Mouse (Mus musculus): Measurements from ENCODE around the gene Spns2.
A peak's percentile ranks its signal among the peaks of the same experiment; 100 is the strongest.
"Not testable (repeated sequence)": the region's sequence is repeated elsewhere in the genome, so short reads cannot be mapped to it uniquely, and the experiment has no call there.

The Spns2 gene

GRCm38 (mm10) chr11:72469217-72469616 is 20.5 kb downstream of the Spns2 start:
- DNase-seq, result no peak

GRCm38 (mm10) chr11:72468525-72468924 is 21.2 kb downstream of the Spns2 start:
- DNase-seq, result no peak

- no peak for DNase-seq
Measured at GRCm38 (mm10) chr11:72466694-72467507, 22.8 kb downstream of the Spns2 start.

DNA sequence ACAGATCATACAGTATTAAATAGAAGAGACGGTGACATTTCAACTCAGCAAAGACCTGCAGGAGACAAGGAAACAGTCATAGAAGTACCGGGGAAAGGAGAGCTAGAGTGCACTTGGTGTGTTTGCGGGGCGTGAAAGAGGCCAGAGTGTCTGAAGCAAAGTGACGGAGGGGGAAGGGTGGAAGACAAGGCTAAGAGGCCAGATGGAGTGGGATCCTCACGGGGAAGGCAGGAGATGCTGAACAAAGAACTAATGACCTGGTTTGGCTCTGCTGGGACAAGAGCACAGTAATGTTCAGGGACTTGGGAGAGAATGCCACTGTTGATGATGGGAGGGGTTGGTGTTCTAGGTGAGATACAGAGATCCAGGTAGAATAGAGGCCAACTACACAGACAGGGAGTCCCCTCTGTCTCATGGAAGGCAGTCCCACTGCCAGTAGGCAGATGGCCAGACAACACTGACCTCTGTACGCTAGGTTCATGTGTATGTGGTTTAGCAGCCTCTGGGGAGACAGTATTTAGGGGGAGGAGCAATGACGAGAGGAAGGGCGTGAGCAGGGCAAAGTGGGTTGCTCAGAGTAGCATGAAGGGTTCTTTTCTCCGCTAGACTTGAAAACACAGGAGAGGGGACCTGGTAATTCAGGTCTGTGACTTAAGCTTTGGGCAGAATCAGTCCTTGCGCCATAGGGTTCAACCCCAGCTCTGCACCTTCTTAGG is 23.6 kb downstream of the Spns2 start:
- no peak for DNase-seq

DNA sequence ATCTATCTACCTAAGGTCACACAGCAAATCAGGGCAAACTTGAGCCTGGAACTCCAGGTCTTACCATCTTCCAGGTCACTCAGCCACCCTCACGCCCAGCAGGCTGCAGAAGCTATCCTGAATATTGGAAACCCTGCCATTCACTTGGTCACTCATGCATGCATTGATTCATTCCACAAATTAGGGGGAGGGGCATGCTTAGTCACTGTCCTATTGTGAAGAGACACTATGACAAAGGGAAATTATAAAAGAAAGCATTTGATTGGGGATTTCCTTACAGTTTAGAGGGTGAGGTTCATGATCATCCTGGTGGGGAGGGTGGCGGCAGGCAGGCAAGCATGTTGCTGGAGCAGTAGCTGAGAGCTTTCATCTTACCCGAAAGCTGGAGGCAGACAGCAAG is 24.9 kb downstream of the Spns2 start:
- no peak for DNase-seq

- DNase-seq, result no peak
Measured at GRCm38 (mm10) chr11:72461500-72461981, 28.2 kb downstream of the Spns2 start.

- DNase-seq, result no peak
Measured at GRCm38 (mm10) chr11:72458502-72458901, 31.2 kb downstream of the Spns2 start.

DNA sequence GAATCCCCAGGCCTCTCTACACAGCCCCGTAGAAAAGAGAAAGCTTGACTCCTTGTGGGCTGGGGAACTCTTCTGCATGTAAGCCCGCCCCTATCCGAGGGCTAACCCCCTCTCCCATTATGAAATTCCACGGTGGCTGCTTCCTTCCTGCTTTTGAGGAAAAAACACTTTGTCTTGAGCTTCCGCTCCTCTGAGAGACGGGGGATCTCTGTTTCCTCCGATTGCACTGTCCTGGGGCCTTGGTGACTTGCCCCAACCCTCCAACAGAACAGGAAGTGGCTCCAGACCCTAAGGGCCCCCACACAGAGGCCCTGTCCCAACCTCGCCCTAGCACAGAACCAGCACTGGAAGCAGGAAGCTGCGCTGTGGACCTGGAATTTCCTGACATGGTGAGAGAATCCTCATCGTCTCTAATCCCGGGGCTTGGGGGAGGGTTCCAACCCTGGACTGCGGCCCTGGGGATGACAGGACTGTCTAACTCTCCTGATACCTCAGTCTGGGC is 31.7 kb downstream of the Spns2 start:
- DNase-seq, result no peak

- DNase-seq, result peak; percentile 18
Measured at GRCm38 (mm10) chr11:72455694-72456093, 34.0 kb downstream of the Spns2 start.

DNA sequence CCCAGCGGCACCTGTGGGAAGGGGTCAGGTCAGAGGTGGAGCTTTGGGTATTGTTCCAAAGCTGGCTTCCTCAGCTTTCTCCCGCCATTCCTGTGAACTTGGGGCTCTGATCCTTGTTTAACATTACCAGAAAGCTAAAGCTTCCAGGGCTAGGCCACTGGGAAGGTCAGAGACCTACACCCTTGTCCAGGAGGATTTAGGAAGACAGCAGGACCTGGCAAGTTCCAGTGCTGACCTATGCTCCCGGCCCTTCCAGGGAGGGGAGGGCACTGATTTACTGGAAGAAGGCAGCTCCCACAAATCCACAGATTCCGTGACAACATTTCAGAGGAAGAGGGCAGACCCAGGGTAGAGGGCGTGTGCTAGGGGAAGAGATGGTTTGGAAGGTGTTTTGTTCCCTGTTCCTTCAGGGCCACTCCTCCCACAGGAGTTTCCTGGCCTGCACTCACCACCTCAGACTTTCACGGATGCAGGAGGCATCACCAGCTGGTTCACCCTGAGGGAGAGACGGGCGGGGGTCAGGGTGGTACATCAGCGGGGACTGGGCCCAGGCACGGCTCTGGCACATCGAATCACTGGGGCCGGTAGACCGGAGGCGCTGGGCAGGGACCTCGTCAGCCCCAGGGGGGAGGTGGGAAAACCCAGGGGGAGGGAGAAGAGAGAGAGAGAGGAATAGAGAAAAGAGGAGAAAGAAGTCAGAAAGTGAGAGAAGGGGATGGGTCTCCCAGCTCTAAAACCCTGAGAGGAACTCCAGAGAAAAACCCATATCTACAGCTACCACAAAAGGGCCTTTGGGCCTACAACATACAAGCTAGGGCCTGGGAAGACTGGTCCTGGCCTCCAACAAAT is 36.4 kb downstream of the Spns2 start:
- DNase-seq, result no peak

- DNase-seq, result no peak
Measured at GRCm38 (mm10) chr11:72452140-72452665, 37.5 kb downstream of the Spns2 start.

DNA sequence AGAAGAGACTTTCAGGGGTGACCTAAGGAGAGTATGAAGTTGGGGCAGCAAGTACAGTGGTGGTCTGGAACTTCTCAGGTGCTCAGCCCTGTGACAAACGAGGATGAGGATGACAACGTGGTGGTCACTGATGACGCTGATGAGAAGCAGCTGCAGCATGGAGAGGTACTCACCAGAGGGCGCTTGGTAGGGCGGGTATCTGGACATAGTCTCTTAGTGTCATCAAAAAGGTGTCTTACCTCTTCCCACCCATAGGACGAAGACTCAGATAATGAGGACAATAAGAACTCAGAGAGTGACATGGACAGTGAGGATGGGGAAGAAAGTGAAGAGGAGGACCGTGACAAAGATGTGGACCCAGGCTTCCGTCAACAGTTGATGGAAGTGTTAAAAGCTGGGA is 42.2 kb downstream of the Spns2 start:
- DNase-seq, result no peak

DNA sequence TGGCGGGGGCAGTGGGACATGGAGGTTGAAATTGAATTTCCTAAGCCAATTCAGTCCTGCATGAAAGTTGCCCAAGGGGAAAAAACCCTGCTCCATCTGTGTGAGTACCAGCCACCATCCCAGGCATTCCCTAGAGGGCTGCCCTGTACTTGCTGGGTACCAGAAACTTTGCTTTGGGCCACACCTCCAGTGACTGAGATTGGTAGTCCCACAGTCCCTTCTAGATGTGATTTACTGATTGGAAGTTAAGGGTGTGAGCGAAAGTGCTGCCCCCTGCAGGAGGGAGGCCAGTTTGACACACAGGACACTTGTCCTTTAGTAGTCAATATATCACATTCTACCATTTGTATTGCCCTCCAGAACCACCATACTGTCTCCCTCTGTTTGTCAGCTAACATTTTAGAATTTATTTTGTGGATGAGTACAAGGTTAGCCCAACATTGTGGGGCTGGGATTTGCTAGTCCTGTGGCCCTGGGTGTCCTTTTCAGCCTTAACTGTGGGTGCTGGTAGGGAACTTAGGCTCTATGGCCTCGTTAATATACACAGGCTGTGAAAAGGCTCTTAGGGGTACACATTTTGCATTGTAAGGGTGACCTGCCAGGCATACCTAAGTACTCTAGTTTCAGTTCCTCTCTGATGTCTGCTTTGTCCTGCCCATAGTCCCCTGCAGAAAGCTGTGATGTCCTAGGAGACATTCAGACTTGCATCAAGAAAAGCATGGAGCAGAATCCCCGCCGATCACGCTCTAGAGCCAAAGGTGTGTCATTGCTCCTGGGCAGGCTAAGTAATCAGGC is 43.2 kb downstream of the Spns2 start:
- DNase-seq, result no peak

DNA sequence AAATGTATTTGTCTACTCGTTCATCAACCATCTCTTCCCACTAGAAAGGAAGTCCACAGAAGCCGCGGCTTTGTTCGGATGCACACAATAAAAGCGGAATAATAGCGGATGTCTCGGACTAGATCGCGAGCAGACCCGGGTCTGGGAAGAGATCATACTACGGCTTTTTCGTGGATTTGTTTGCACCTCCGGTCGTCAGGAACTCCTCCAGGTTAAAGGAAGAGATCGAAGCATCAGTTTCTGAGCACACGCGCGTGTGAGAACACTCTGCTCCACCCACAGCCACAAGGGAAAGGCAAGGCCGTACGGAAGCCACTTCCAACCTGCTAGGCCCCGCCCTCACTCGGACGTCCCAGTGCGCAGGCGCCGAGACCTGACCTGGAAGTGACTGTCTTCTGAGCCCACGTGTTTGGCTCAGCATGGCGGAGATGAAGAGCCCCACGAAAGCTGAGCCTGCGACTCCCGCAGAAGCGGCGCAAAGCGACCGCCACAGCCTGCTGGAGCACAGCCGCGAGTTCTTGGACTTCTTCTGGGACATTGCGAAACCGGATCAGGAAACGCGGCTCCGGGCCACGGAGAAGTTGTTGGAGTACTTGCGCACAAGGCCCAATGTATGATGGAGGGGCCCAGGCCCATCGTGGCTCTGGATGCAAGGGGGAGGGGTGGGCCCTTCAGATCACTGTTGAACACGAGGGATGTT is 48.6 kb downstream of the Spns2 start, which contains the start of gene Mybbp1a:
Gene Mybbp1a, plus strand, starts transcription at position 391 of the 700 bp plus-strand sequence.
- DNase-seq, result peak; percentile 98

- DNase-seq, result not testable (repeated sequence)
Measured at GRCm38 (mm10) chr11:72440597-72440964, 49.1 kb downstream of the Spns2 start.

GRCm38 (mm10) chr11:72438411-72438810 is 51.3 kb downstream of the Spns2 start:
- DNase-seq, result no peak

DNA sequence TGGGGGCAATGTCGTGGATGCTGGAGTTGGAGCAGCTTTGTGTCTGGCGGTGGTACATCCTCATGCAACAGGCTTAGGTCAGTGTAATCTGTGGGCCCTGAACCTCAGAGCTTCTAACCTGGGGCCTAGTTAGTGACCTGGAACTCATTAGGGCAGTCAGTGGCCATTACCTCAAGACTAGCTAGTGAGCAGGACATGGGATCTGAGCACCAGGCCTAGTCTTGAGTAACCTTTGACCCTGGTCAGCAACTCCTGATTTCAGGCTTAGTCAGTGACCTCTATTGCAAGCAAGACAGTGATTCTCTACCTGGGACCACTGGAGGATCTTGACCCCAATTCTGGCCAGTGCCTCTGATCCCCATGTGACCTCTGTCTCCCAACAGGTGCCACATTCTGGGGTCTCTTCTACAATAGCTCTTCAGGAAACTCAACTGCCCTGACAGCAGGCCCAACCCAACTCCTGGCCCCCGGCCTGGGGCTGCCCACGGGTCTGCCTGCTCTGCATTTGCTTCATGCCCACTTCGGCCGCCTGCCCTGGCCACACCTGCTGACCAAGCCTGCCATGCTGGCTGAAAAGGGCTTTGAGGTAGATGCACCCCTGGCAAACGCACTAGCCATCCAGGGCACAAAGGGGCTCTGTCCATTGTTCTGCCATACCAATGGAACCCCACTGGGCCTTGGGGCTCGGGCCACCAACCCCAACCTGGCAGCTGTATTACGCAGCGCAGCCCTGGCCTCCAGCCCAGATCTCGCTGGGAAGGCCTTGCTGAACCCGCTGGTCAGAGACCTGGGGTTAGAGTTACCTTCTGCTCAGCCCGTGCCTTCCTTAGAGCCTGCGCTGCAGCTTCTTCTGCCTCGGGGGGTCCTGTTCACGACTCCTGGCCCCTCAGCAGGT is 52.7 kb downstream of the Spns2 start:
- DNase-seq, result no peak

GRCm38 (mm10) chr11:72436271-72436670 is 53.4 kb downstream of the Spns2 start:
- DNase-seq, result no peak

- no peak for DNase-seq
Measured at GRCm38 (mm10) chr11:72435694-72436045, 54.0 kb downstream of the Spns2 start.

Data from cerebellum, adult 11 months (tissue).